Mouse (Mus musculus): ENCODE measurements at regions not wholly inside any gene's neighbourhood (a gene's known extent, or its start where the extent isn't known, plus 50 kb on each side); places are given as distances from the start of the nearest gene placed in this dataset.
A peak's percentile ranks its signal among the peaks of the same experiment; 100 is the strongest.

GRCm38 (mm10) chr2:11416122-11416521 lies 137.8 kb downstream of the Pfkfb3 start:
- no peak for DNase-seq (ENCODE audit: low read depth, low spot score)

- no peak for DNase-seq (ENCODE audit: low read depth, low spot score)
Measured at GRCm38 (mm10) chr2:11412521-11412920, 141.4 kb downstream of the Pfkfb3 start.

GRCm38 (mm10) chr2:11408497-11408896 lies 145.4 kb downstream of the Pfkfb3 start:
- DNase-seq (ENCODE audit: low read depth, low spot score) = no peak

GRCm38 (mm10) chr2:11406103-11406615 lies 147.7 kb downstream of the Pfkfb3 start:
- DNase-seq (ENCODE audit: low read depth, low spot score) = no peak

- DNase-seq (ENCODE audit: low read depth, low spot score) = no peak
Measured at GRCm38 (mm10) chr2:11402218-11402848, 151.5 kb downstream of the Pfkfb3 start.

GRCm38 (mm10) chr2:11399411-11399810 lies 154.5 kb downstream of the Pfkfb3 start:
- peak; percentile 8 for DNase-seq (ENCODE audit: low read depth, low spot score)

- no peak for DNase-seq (ENCODE audit: low read depth, low spot score)
Measured at GRCm38 (mm10) chr2:11398949-11399348, 154.9 kb downstream of the Pfkfb3 start.

- DNase-seq (ENCODE audit: low read depth, low spot score) = no peak
Measured at GRCm38 (mm10) chr2:11398391-11398790, 155.5 kb downstream of the Pfkfb3 start.

GRCm38 (mm10) chr2:11396835-11397234 lies 157.0 kb downstream of the Pfkfb3 start:
- no peak for DNase-seq (ENCODE audit: low read depth, low spot score)

GRCm38 (mm10) chr2:11394675-11395349 lies 159.1 kb downstream of the Pfkfb3 start:
- no peak for DNase-seq (ENCODE audit: low read depth, low spot score)

GRCm38 (mm10) chr2:11391725-11392124 lies 162.2 kb downstream of the Pfkfb3 start:
- no peak for DNase-seq (ENCODE audit: low read depth, low spot score)

- DNase-seq (ENCODE audit: low read depth, low spot score) = no peak
Measured at GRCm38 (mm10) chr2:11390667-11391334, 163.1 kb downstream of the Pfkfb3 start.

GRCm38 (mm10) chr2:11387623-11388022 lies 166.3 kb downstream of the Pfkfb3 start:
- no peak for DNase-seq (ENCODE audit: low read depth, low spot score)

- no peak for DNase-seq (ENCODE audit: low read depth, low spot score)
Measured at GRCm38 (mm10) chr2:11383815-11384214, 170.1 kb downstream of the Pfkfb3 start.

- DNase-seq (ENCODE audit: low read depth, low spot score) = no peak
Measured at GRCm38 (mm10) chr2:11377213-11377612, 176.7 kb downstream of the Pfkfb3 start.

- no peak for DNase-seq (ENCODE audit: low read depth, low spot score)
Measured at GRCm38 (mm10) chr2:11375726-11376454, 178.0 kb downstream of the Pfkfb3 start.

- no peak for DNase-seq (ENCODE audit: low read depth, low spot score)
Measured at GRCm38 (mm10) chr2:11375092-11375491, 178.8 kb downstream of the Pfkfb3 start.

GRCm38 (mm10) chr2:11370273-11370672 lies 183.6 kb downstream of the Pfkfb3 start:
- no peak for DNase-seq (ENCODE audit: low read depth, low spot score)

GRCm38 (mm10) chr2:11367319-11367718 lies 186.6 kb downstream of the Pfkfb3 start:
- no peak for DNase-seq (ENCODE audit: low read depth, low spot score)

- DNase-seq (ENCODE audit: low read depth, low spot score) = no peak
Measured at GRCm38 (mm10) chr2:11365815-11366214, 188.1 kb downstream of the Pfkfb3 start.

- DNase-seq (ENCODE audit: low read depth, low spot score) = no peak
Measured at GRCm38 (mm10) chr2:11365371-11365770, 188.5 kb downstream of the Pfkfb3 start.

- no peak for DNase-seq (ENCODE audit: low read depth, low spot score)
Measured at GRCm38 (mm10) chr2:11364111-11364510, 189.8 kb downstream of the Pfkfb3 start.
